Mouse (Mus musculus) cerebellum, postnatal 10 days (tissue): ENCODE data around the gene Pnpla6.
"Not testable (repeated sequence)": the region's sequence is repeated elsewhere in the genome, so short reads cannot be mapped to it uniquely, and the experiment has no call there.

ENCODE experiments used
- DNase-seq, 2 experiments: peaks; one replicate each; pipeline ENCODE4 v3.0.0; 2021; ENCODE audit warnings: mixed read lengths in 2 of 2

The Pnpla6 gene

GRCm38 (mm10) chr8:3579390-3580364 lies 64.5 kb downstream of the Pnpla6 start:
- no peak for DNase-seq

GRCm38 (mm10) chr8:3581961-3582360 lies 66.8 kb downstream of the Pnpla6 start:
- not testable (repeated sequence) for DNase-seq

GRCm38 (mm10) chr8:3586452-3586851 lies 71.3 kb downstream of the Pnpla6 start:
- DNase-seq = no peak

- no peak for DNase-seq
Measured at GRCm38 (mm10) chr8:3586993-3587390, 71.8 kb downstream of the Pnpla6 start, which contains the start of gene Camsap3. Gene Camsap3 (plus strand): TSS chr8:3587293.

GRCm38 (mm10) chr8:3587391-3588257 lies 72.4 kb downstream of the Pnpla6 start:
- peak; percentile 86 for DNase-seq

GRCm38 (mm10) chr8:3588258-3588633 lies 73.1 kb downstream of the Pnpla6 start:
- peak in 1 of 2 experiments; percentile 57 for DNase-seq

GRCm38 (mm10) chr8:3593470-3593869 lies 78.3 kb downstream of the Pnpla6 start:
- DNase-seq = peak; percentile 70 to 80
